Mouse (Mus musculus) spleen, embryonic (tissue): ENCODE data around the gene Mapk1.

Experiments used
- CTCF ChIA-PET: fragments of 350-600 bp; sonication (Branson Sonifier 250); formaldehyde crosslinking; loops from one replicate; lab custom pipeline; 2022; lab: Charles Lee

The Mapk1 gene

GRCm38 (mm10) chr16:17078101-17078500, 94.9 kb downstream of the Mapk1 start:
- CTCF ChIA-PET, result interaction anchor here (0.6 kb wide), 2 partner anchors 26 to 220 kb away, joined by 3 to 4 read pairs; no protein-coding TSS in a partner anchor

- CTCF ChIA-PET, result no interaction called here
These were observed 99.1 kb downstream of the Mapk1 start for GRCm38 (mm10) chr16:17082121-17082792.

- CTCF ChIA-PET, result interaction anchor here (0.6 kb wide), 1 partner anchor 50 kb away, joined by 5 read pairs; no protein-coding TSS in a partner anchor
These were observed 102.5 kb downstream of the Mapk1 start for GRCm38 (mm10) chr16:17085636-17086035.

DNA sequence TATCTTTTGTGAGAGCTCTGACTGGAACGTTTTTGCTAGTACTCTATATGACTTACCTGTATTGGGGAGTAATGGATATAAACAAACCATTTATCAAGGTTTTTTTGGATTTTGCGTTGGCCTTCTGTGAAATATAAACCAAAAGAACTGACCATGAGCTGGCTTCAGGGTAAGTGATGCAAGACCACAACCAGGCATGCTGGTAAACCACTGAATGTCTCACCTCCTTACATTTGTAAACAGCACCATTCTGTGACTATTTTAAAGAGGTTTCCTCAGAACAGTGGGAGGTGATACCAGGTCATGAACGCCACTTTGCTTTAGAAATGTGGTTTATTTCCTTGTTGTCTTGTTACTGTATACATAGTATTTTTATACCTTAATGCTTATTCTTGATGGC, 103.1 kb downstream of the Mapk1 start:
- CTCF ChIA-PET, result interaction anchor here (0.6 kb wide), 1 partner anchor 88 kb away, joined by 3 read pairs; no protein-coding TSS in a partner anchor

GRCm38 (mm10) chr16:17086669-17087193, 103.5 kb downstream of the Mapk1 start:
- CTCF ChIA-PET, result interaction anchor here (0.6 kb wide), 1 partner anchor 87 kb away, joined by 3 read pairs; no protein-coding TSS in a partner anchor

DNA sequence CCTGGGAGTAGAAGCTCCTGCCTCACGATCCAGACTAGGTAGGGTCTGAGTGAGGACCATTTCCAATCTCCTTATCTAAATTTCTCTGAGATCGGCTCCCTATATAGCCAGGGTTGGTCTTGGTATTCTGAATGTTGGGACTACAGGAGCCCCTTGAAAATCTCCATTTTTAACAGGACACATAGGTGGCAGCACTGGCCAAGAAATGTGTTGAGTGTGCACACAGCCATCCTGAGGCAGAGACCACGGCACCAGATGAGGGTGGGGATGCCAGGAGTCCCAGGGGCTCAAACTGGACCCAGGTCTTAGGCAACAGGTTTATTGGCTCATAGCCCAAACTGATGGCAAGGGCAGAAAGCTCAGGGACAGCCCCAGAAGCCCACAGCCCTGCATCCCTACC, 105.2 kb downstream of the Mapk1 start:
- CTCF ChIA-PET, result interaction anchor here (0.5 kb wide), 1 partner anchor 22 kb away, joined by 7 read pairs; no protein-coding TSS in a partner anchor

- CTCF ChIA-PET, result no interaction called here
These were observed 113.8 kb downstream of the Mapk1 start for GRCm38 (mm10) chr16:17096938-17097337.
